Mouse (Mus musculus) adrenal gland, adult (tissue): Measurements from ENCODE around the gene Ltb4r1.
A peak's percentile ranks its signal among the peaks of the same experiment; 100 is the strongest.

Experiments
- DNase-seq, 2 experiments: peaks; one replicate each; pipeline ENCODE4 v3.0.0; 2022 to 2023; ENCODE audit warnings: low spot score in 1 of 2; ENCODE audit not compliant: inconsistent age in 2 of 2

Ltb4r1 gene

DNA sequence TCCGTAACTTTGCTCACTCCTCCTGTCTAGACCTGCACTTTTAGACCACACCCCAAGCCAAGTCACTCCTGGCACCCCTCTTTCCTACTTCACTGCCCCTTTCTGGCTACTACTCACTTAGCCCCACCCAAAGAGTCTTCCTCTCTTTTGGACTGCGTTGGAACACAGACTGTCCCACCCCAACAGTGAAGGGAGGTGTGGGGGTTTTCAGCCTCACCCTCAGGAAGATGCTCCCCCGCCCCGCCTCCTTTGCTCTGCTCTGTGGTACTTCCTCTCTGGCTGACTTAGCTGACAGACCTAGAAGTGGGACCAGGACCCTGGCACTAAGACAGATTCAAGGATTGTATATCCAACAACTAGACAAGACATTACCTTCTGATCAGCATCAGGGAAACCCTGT is at the start of gene Ltb4r1:
TSS of gene Ltb4r1 (plus strand) at position 267 of the 400 bp plus-strand sequence.
- no peak for DNase-seq

- DNase-seq: no peak
These were observed 49.5 kb upstream of the Ltb4r1 start for GRCm38 (mm10) chr14:55716271-55716670.

DNA sequence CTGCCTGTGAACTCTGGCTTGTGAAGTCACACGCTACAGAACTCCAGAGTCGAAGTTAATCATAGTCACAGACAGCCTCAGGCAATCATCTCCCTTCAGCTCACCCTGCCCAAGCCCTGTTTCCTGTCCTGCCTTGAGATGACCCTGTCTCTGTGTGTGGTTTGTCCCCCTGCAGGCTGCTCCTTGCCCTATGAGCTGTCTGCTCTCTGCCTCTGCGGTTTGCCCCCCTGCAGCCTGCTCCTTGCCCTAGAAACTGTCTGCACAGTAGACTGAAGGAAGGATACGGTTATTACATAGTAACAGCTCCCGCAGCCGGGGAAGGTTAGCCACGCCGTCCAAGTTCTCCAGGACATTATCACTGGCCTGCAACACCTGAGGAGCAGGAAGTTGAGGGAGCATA is 48.9 kb upstream of the Ltb4r1 start:
- DNase-seq: no peak

DNA sequence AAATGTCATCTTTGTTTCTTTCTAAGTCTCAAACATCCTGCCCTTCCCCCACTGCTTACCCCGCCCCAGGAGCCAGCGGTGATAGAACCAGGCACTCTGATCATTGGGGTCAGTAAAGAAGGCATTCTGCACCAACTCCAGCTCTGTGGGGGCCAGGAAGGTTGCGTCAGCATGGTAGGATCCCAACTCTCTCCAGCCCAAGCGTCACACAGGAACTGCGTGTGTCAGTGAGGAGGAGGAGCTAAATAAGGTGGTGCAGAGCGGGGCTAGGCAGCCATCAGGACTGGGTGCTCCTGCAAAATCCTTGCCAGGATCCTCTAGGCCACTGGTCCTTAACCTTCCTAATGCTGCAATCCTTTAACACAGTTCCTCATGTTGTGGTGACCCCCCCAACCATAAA is 46.0 kb upstream of the Ltb4r1 start:
- no peak for DNase-seq

DNA sequence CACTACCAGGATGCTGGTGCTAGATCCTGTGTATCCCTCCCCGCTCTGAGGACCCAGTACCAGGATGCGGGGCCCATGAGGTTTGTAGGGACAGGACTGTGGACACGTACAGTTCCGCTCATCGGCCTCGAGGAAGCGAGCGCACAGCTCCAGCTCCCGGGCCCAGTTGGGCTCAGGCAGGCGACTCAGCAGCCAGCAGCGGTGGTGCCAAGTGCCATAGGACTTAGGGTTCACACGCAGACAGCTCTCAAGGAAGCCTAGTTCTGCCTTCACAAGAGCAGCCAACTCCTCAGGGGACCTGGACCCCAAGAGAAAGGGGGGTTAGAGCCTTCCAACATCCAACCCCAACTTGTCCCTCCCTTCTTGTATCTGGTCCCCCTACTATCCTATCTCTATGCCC is 45.1 kb upstream of the Ltb4r1 start:
- no peak for DNase-seq

- DNase-seq: peak in 1 of 2 experiments; percentile 39
These were observed 44.7 kb upstream of the Ltb4r1 start for GRCm38 (mm10) chr14:55721076-55721475.

DNA sequence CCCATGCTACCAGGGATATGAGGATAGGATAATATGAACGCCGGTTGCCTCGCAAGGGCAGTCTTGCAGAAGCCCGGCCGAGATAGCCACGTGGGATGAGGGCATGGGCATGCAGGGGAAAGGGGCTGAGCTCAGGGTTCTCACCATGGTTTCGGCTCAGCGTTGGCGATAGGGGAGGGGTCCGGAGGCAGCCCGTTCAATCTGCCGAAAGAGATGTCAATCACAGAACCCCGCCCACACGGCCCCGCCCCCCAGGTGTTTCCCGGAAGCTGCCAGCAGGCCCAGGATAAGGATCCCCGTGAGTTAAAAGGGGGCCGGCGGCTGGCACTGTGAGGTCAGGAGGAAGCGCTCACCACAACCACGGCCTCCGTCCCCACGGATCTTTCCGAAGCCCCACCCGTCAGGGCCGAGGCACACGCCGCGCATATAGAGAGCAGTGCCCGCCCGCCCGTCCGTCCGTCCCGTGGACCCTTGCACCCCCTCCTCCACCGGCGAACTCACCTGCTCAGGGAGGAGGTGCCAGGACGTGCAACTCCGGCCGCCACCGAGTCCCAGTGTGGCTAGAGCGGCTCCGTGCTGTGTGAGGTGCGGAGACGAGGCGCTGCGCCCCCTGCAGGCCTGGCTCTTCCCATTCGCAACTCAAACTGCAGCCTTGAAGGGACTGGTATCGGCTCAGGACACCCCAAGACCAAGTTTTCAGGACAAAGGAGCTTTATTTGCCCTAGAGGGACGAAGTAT is 43.9 kb upstream of the Ltb4r1 start, which contains the start of gene Rabggta:
TSS of gene Rabggta (minus strand) at position 564 of the 738 bp plus-strand sequence.
- DNase-seq: peak; percentile 92 to 96

DNA sequence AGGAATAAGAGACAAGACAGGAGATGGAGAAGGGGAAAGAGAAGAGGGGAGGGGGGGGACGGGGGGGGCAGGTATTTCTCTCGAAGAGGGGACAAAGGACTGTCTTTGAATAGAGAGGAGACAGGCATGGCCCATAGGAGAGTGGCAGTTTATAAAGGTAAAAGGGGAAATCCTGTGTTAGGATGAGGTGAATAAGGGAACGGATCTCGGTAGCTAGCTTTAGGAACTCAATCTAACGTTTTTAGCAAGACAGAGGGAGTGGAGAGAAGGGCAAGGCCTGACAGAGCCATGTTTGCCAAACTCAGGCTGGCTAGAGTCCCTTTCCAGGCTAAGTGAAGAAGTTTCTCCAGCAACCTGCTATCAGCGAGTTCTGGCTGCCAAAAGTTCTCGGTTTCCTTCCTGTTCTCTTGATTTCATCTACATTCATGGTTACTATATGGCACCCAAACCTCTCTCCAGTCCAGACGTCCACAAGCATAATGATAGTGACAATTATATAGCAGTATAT is 43.3 kb upstream of the Ltb4r1 start:
- DNase-seq: no peak

DNA sequence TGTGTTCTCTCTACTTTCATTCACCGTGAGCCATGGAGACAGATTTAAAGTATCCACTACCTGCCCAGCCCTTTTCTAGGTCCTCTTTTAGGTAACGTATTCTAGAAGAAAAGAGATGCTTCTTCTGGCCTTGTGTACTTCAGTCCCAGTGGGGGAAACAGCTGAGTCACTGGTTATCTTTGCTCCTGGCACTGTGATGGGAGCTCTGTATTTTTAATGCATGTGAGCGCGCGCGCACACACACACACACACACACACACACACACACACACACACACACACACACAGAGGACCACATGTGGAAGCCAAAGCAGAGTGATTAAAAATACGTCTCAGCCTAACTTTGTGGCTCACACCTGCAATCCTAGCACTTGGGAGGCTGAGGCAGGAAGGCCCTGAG is 42.3 kb upstream of the Ltb4r1 start:
- DNase-seq: no peak

- peak; percentile 51 to 91 for DNase-seq
These were observed 41.3 kb upstream of the Ltb4r1 start for GRCm38 (mm10) chr14:55724411-55724871.

DNA sequence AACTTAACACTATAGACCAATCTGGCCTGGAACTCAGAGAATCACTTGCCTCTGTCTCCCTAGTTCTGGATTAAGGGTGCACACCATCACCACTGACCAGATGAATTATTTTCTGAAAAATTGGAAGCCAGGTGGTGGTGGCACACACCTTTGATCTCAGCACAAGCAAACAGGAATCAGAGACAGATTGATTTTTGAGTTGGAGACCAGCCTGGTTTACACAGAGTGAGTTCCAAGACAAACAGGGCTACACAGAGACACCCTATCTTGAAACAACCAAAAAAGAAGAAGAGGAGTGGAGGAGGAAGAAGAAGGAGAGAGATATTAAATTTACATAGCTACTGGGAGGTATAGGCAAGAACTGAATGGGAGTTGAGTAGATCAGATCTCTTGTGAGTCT is 39.5 kb upstream of the Ltb4r1 start:
- no peak for DNase-seq

- no peak for DNase-seq
These were observed 37.7 kb upstream of the Ltb4r1 start for GRCm38 (mm10) chr14:55727889-55728685.

GRCm38 (mm10) chr14:55730116-55730515 is 35.6 kb upstream of the Ltb4r1 start:
- no peak for DNase-seq

DNA sequence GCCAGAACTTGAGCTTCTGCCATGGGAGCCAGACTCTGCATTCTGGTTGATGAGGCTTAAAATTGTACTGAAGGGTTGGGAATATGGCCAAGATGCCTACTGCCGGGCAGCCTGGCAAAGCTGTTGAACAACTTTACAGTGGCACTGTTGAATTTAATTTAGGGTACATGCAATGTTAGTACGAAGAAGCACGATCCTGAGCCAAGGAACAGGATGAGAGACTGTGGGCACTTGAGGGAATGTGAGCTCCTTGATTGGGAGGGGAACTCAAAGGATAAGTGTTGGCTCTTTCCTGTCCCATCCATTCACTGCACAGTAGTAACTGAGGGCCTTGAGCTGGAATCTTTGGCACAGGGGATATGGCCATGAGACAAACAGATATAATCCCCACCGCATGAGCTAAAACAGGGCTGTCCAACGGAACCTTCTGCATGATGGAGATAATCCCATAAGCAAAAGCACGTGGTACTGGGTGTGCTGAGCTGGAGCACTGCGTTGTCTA is 35.2 kb upstream of the Ltb4r1 start:
- DNase-seq: no peak

GRCm38 (mm10) chr14:55733889-55734288 is 31.9 kb upstream of the Ltb4r1 start:
- no peak for DNase-seq

DNA sequence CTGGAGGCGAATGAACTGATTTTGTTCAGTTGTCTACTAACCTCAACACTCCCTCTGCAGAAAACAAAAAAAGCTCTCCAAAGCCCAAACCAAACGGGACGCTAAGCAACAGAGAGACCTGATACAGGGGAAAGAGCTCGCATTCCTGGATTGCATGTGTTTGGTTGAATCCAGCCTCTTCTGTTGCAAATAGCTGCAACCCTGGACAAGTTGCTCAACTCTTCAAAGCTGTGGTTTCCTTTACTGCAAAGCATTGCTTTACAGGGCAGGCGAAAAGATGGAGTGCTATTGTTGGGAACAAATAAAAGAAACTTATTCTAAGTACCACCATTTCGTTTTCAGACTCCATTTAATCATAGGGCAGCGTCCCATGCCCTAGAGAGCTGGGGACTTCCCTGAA is 30.9 kb upstream of the Ltb4r1 start:
- no peak for DNase-seq

- DNase-seq: no peak
These were observed 30.4 kb upstream of the Ltb4r1 start for GRCm38 (mm10) chr14:55735334-55735733.

DNA sequence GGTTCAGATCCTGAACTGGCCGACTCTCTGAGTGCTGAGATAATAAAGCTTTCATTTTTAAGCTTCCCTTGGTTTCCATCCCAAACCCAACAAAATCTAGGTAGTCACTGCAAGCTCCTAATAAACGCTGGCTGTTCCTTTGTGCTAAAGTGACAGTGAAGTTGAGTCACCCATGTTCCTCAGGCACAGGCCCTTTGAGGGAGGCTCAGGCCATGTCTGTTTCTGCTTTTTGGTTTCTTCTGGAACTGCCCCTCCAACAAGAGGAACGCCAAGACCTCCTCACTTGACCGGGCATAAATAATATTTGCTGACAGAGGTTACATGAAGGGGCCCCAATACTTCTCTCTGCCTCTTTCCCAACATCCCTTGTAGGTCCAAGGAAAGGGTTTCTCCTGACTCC is 30.0 kb upstream of the Ltb4r1 start:
- no peak for DNase-seq

DNA sequence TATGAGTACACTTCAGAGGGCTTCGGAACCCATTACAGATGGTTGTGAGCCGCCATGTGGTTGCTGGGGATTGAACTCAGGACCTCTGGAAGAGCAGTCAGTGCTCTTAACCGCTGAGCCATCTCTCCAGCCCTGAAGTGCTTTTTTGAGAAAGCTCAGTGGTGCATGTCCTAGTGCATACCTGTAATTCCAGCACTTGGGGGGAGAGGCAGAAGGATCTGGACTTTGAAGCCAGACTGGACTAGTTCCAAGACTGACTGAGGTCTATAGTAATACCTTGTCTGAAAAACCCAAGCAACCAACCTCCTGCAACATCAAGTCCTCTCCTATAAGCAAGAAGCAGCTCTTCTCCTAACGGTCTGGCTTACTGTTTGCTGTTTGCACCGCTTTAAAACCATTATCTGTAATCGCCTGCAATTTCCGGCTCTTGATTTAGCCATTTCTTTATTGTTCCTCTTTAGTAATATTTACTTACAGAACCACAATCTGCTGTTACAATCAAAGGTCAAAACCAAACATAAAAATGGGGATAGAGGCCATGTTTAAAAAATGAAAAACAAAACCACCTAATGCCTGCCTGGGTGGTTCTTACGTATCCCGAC is 28.6 kb upstream of the Ltb4r1 start:
- DNase-seq: no peak

- DNase-seq: peak; percentile 86 to 96
These were observed 22.1 kb upstream of the Ltb4r1 start for GRCm38 (mm10) chr14:55743711-55744110.

DNA sequence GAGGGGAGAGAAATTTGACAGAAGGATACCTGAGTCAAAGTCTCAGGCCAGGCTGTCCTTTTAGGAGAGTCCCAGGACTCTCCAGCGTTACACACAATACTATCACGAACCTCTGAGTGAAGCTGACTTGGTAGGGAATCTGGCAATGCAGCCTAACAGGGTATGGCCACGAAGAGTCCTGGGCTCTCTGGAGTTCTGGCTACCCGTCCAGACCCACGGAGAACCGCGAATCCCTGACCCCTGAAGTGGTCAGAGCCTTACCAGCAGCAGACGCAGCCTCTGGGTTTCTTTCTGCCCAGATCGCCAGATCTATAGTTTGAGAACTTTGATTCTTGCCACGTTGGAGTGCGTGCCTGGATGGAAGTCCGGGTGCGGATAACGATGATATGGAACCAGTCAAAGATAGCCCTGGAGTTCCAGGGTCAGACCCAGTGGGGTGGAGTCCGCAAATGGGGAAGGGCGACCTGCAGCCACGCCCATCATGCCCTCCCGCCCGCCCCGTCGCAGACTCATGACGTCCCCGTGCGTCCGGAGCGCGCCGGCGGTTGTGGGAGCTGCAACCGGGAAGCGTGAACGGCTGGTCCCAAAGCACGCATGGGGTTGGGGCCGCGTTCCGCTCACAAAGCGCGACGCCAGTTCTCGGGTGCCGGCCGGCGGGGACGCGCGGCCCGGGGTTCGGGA is 20.4 kb upstream of the Ltb4r1 start, which contains the start of the genes Dhrs1 and Nop9:
TSS of gene Dhrs1 (minus strand) at position 511 of the 681 bp plus-strand sequence.
TSS of gene Nop9 (plus strand) at position 514 of the 681 bp plus-strand sequence.
- peak; percentile 90 to 97 for DNase-seq
